Mouse (Mus musculus): ENCODE measurements around the gene Lrriq4.

DNA sequence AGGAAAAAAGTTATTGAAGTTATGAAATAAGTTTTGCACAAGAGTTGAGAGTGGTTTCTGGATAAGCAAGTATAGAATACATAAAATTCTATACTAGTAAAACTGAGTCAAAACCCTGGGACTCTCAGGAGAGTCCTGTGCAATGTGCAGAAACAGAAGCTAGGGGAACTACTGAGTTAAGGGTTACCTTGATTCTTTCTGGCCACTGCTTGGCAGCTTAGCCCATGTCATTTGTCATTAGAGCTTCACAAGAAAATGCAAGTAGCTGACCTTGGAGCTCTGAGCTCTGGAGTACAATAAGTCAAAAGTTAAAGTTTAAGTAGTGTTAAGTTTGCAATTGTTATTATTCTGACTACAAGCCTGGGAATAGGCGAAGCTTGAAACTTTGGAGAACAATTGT, 69.0 kb downstream of the Lrriq4 start:
- no peak for TF ChIP-seq CTCF (IDR thresholded peaks at IDR 0.05)
- TF ChIP-seq EP300 (IDR thresholded peaks at IDR 0.05; ENCODE audit: insufficient read depth, low read depth, low read length), result no peak
- TF ChIP-seq POLR2A (IDR thresholded peaks at IDR 0.05; ENCODE audit: insufficient read depth, low read depth, low read length), result no peak
